Mouse (Mus musculus): Measurements from ENCODE around the gene Foxn3. TPM values are rescaled to one million over a fixed set of nuclear protein-coding genes. Genes with fewer than 3 reads are reported as not detected.

The Foxn3 gene
- polyA plus RNA-seq, 1 experiment from 2014 or later = 86.3 TPM

DNA sequence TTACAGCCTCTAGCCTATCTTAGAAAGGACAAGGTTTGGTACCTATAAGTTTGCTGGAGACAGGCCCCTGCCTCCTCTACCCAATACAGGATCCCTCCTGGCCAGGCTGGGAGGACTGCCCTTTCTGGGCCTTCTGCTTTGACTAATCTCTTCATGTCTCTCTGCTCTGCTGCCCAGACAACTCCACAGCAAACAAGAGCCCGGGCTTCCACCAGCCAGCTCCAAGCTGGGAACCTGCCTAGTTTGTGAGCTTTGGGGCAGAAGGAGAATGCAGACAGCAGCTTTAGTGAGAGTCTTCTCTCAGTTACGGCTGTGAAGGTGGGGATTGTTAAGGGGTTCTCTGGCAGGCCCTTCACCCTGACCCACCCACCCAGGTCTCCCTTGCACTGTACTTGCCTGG is 330.0 kb downstream of the Foxn3 start:
- Histone ChIP-seq H3K9me3 (ENCODE audit: control insufficient read depth, low read length) (no peaks in the 10 kb centered on the region), H3K4me3 (ENCODE audit: low read depth, low read length) (no peak overlapping the region)
- 58% methylated on average over 2 of the region's 2 CpGs for WGBS

DNA sequence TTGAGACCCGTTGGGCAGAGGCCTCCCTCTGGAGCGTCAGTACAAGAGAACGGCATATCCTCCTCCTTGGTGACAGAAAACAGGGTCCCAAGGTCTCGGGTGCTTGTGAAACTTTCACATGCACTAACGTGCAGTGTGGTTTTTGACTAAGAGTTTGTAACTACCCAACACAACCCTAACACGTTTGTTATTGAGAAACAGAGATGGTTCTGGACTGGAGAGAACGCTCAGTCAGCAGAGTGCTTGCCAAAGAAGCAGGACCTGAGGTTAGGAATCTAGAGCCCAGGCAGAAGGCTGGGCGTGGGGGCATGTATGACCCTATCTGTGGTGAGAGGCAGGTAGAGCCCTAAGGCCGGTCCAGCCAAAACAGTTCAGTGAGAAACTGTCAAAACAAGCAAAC is 330.9 kb downstream of the Foxn3 start:
- no peak overlapping the region for H3K27ac ChIP-seq (replicated peaks; ENCODE audit: low read depth, low read length)
- no peak overlapping the region for H3K4me3 ChIP-seq (ENCODE audit: low read depth, low read length)
- H3K9me3 ChIP-seq (ENCODE audit: control insufficient read depth, low read length) = no peaks in the 10 kb centered on the region
- H3K36me3 ChIP-seq (ENCODE audit: control insufficient read depth, insufficient read depth, low read length) = no peaks in the 10 kb centered on the region
- 76% methylated on average over 9 of the region's 9 CpGs for WGBS
- ATAC-seq (ENCODE audit: low read depth) (no peak), DNase-seq (ENCODE audit: low spot score) (no peak)
- H3K9ac ChIP-seq (ENCODE audit: low read depth, low read length) = no peak overlapping the region
- peaks cover 20% of the 10 kb centered on the region for H3K4me1 ChIP-seq (ENCODE audit: control insufficient read depth, insufficient read depth, low read length)
- H3K4me2 ChIP-seq (ENCODE audit: low read depth, low read length) = no peak overlapping the region
- H3K27me3 ChIP-seq (replicated peaks; ENCODE audit: control insufficient read depth, insufficient read depth, low read length) = no peaks in the 10 kb centered on the region

More for the DNA sequence above, 330.0 kb downstream of the Foxn3 start:
- H3K4me1 ChIP-seq (ENCODE audit: control insufficient read depth, insufficient read depth, low read length) = peaks cover 27% of the 10 kb centered on the region
- DNase-seq (ENCODE audit: low spot score) (no peak), ATAC-seq (ENCODE audit: low read depth) (no peak)
- H3K27me3 ChIP-seq (replicated peaks; ENCODE audit: control insufficient read depth, insufficient read depth, low read length) = no peaks in the 10 kb centered on the region
- H3K4me2 ChIP-seq (ENCODE audit: low read depth, low read length) = no peak overlapping the region
- no peak overlapping the region for H3K27ac ChIP-seq (replicated peaks; ENCODE audit: low read depth, low read length)
- H3K9ac ChIP-seq (ENCODE audit: low read depth, low read length) = no peak overlapping the region
- no peaks in the 10 kb centered on the region for H3K36me3 ChIP-seq (ENCODE audit: control insufficient read depth, insufficient read depth, low read length)

DNA sequence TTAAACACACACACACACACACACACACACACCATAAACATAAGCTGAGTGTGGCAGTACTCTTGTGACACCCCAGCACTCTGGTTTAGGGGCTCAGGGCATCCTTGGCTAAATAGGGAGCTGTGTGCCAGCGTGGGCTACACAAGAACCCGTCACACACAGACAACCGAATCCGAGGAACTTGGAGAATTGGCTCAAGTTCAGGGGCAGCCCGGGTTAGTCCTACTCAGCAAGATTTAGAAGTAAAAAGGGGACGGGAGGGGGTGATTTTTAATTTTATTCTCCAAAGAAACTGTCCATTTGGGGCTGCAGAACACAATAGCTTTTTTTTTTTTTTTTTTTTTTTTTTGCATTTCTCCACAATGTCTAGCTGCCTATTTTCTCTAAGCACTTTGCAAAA is 332.1 kb downstream of the Foxn3 start:
- Histone ChIP-seq H3K36me3 (ENCODE audit: control insufficient read depth, insufficient read depth, low read length) (no peaks in the 10 kb centered on the region), H3K27me3 (replicated peaks; ENCODE audit: control insufficient read depth, insufficient read depth, low read length) (no peaks in the 10 kb centered on the region), H3K9me3 (ENCODE audit: control insufficient read depth, low read length) (no peaks in the 10 kb centered on the region), H3K4me3 (ENCODE audit: low read depth, low read length) (no peak overlapping the region), H3K9ac (ENCODE audit: low read depth, low read length) (no peak overlapping the region), H3K27ac (replicated peaks; ENCODE audit: low read depth, low read length) (no peak overlapping the region), H3K4me2 (ENCODE audit: low read depth, low read length) (no peak overlapping the region), H3K4me1 (ENCODE audit: control insufficient read depth, insufficient read depth, low read length) (peaks cover 18% of the 10 kb centered on the region)
- ATAC-seq (ENCODE audit: low read depth) (no peak), DNase-seq (ENCODE audit: low spot score) (no peak)
- 55% methylated on average over 6 of the region's 6 CpGs for WGBS

DNA sequence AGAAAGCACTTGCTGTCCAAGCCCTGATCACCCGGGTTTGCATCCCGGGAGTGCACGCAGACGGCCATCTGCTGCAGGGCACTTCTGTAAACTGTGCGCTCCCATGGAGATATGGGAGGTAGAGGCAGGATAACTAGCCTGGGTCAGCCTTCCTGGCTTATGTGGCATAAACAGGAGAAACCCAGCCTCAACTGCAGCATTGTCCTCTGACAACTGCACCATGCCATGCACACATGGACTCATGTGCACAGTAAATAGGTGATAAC is 332.7 kb downstream of the Foxn3 start:
- peaks cover 21% of the 10 kb centered on the region for H3K4me1 ChIP-seq (ENCODE audit: control insufficient read depth, insufficient read depth, low read length)
- 72% methylated on average over 5 of the region's 5 CpGs for WGBS
- no peak for DNase-seq (ENCODE audit: low spot score)

DNA sequence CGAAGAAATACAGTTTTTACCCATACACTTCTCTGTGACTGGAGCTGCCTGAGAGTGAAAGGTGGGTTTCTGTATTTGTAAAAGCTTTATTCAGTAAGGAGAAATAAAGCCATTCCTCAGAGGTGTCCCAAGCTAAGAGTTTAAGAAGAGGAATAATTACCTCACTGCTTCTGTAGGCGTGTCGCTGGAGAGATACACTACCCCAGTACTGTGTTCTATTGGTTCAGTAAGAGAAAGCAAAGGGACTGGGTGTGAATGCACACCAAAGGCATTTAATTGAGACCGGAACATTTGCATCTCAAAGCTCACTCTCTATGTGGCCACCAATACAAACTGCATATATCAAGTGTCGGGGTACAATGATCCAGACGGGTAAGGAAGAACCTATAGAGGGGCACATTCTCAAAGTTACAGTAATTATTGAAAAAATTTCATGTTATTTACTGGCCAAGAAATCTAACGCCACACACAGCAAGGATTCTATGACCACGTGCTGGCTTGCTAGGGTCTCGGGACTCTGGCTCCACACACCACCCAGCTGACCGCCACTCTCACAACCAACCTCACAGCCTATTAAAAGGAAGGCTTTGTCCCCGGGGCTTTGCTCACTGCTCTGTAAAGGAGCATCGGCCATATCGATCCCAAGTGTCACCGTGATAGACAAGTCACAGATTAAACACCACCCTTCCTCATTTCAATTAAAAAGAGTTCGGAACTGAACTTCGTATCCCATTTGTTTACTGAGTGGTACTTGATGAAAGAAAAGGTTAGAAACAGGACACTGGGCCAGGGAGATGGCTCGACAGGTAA is 333.2 kb downstream of the Foxn3 start:
- no peak for DNase-seq (ENCODE audit: low spot score)
- Histone ChIP-seq H3K4me2 (ENCODE audit: low read depth, low read length) (no peak overlapping the region), H3K4me3 (ENCODE audit: low read depth, low read length) (no peak overlapping the region), H3K9me3 (ENCODE audit: control insufficient read depth, low read length) (no peaks in the 10 kb centered on the region), H3K4me1 (ENCODE audit: control insufficient read depth, insufficient read depth, low read length) (peaks cover 23% of the 10 kb centered on the region), H3K27me3 (replicated peaks; ENCODE audit: control insufficient read depth, insufficient read depth, low read length) (no peaks in the 10 kb centered on the region), H3K9ac (ENCODE audit: low read depth, low read length) (no peak overlapping the region), H3K27ac (replicated peaks; ENCODE audit: low read depth, low read length) (no peak overlapping the region), H3K36me3 (ENCODE audit: control insufficient read depth, insufficient read depth, low read length) (no peaks in the 10 kb centered on the region)
- no peak for ATAC-seq (ENCODE audit: low read depth)
- 53% methylated on average over 17 of the region's 17 CpGs for WGBS

More for the DNA sequence above, 332.7 kb downstream of the Foxn3 start:
- Histone ChIP-seq H3K27ac (replicated peaks; ENCODE audit: low read depth, low read length) (no peak overlapping the region), H3K9me3 (ENCODE audit: control insufficient read depth, low read length) (no peaks in the 10 kb centered on the region), H3K9ac (ENCODE audit: low read depth, low read length) (no peak overlapping the region), H3K27me3 (replicated peaks; ENCODE audit: control insufficient read depth, insufficient read depth, low read length) (no peaks in the 10 kb centered on the region), H3K4me2 (ENCODE audit: low read depth, low read length) (no peak overlapping the region), H3K4me3 (ENCODE audit: low read depth, low read length) (no peak overlapping the region), H3K36me3 (ENCODE audit: control insufficient read depth, insufficient read depth, low read length) (no peaks in the 10 kb centered on the region)
- ATAC-seq (ENCODE audit: low read depth) = no peak

DNA sequence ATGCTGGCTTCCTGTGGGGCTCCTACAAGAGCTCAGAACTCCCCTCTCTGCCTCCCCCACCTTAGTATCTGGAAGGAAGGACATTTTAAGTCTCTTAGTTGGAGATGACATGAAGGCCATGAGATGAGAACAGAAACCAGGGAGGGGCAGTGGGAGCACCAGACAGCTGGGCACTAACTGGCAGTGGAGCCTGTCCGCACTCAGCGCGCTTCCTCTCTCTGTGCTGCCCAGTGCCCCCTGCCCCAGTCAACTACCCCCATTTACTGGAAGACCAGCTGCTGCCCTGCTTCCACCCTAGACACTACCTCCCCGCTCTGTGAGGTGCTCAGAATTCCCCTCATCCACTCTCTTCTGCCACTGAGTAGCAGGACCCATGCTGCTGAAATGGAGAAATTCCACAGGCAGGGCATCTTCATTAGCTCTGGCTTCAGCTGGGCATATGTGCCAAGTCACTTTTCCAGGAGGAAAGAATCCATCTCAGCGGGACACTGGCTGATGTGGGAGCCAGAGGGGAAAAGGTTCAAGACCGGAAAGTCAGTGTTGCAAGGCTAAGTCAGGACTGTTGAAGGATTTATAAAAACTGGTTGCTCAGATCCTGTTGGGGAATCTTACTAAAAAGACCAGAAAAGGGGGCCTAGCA is 335.9 kb downstream of the Foxn3 start:
- ATAC-seq (ENCODE audit: low read depth) (no peak), DNase-seq (ENCODE audit: low spot score) (no peak)
- Histone ChIP-seq H3K27ac (replicated peaks; ENCODE audit: low read depth, low read length) (no peak overlapping the region), H3K4me3 (ENCODE audit: low read depth, low read length) (no peak overlapping the region), H3K27me3 (replicated peaks; ENCODE audit: control insufficient read depth, insufficient read depth, low read length) (no peaks in the 10 kb centered on the region), H3K4me1 (ENCODE audit: control insufficient read depth, insufficient read depth, low read length) (peaks cover 24% of the 10 kb centered on the region), H3K9me3 (ENCODE audit: control insufficient read depth, low read length) (no peaks in the 10 kb centered on the region), H3K36me3 (ENCODE audit: control insufficient read depth, insufficient read depth, low read length) (no peaks in the 10 kb centered on the region), H3K9ac (ENCODE audit: low read depth, low read length) (no peak overlapping the region), H3K4me2 (ENCODE audit: low read depth, low read length) (no peak overlapping the region)
- WGBS = 82% methylated on average over 6 of the region's 6 CpGs

DNA sequence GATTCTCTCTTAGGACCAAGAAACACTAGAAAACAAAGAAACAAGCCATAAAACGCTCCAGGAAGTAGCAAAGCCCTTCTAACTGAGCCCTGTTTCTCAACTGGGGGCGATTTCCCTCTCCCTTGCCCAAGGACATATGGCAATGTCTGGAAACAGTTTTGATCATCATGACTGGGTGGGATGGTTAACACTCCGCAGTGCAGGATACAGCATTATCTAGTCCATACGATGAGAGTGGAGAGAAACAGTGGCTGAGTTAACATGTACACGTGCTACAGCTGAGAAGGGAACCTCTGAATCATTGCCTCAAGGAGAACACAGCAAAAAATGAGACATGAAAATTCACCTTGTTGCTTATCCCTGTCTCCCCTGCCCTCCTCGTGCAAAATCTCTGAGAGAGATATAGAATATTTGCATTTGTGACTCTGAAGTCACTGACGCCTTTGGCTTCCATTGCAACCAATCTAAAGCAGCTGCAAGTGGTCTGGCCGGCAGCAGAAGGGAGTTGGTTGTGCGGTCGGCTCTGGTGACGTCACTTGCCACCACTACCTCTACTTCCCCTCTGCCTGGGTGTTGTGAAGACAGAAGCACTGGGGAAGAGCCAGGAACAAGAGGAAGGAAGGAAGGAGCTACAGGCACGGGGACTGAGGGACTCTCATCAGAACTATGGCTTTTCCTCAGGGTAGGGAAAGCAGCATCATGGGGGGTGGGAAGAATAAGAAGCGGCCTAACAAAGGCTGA is 338.3 kb downstream of the Foxn3 start:
- ATAC-seq (ENCODE audit: low read depth) (no peak), DNase-seq (ENCODE audit: low spot score) (no peak)
- Histone ChIP-seq H3K9ac (ENCODE audit: low read depth, low read length) (no peak overlapping the region), H3K4me1 (ENCODE audit: control insufficient read depth, insufficient read depth, low read length) (peaks cover 24% of the 10 kb centered on the region), H3K27me3 (replicated peaks; ENCODE audit: control insufficient read depth, insufficient read depth, low read length) (no peaks in the 10 kb centered on the region), H3K27ac (replicated peaks; ENCODE audit: low read depth, low read length) (no peak overlapping the region), H3K36me3 (ENCODE audit: control insufficient read depth, insufficient read depth, low read length) (no peaks in the 10 kb centered on the region), H3K9me3 (ENCODE audit: control insufficient read depth, low read length) (no peaks in the 10 kb centered on the region), H3K4me3 (ENCODE audit: low read depth, low read length) (no peak overlapping the region), H3K4me2 (ENCODE audit: low read depth, low read length) (no peak overlapping the region)
- 46% methylated on average over 13 of the region's 13 CpGs for WGBS

DNA sequence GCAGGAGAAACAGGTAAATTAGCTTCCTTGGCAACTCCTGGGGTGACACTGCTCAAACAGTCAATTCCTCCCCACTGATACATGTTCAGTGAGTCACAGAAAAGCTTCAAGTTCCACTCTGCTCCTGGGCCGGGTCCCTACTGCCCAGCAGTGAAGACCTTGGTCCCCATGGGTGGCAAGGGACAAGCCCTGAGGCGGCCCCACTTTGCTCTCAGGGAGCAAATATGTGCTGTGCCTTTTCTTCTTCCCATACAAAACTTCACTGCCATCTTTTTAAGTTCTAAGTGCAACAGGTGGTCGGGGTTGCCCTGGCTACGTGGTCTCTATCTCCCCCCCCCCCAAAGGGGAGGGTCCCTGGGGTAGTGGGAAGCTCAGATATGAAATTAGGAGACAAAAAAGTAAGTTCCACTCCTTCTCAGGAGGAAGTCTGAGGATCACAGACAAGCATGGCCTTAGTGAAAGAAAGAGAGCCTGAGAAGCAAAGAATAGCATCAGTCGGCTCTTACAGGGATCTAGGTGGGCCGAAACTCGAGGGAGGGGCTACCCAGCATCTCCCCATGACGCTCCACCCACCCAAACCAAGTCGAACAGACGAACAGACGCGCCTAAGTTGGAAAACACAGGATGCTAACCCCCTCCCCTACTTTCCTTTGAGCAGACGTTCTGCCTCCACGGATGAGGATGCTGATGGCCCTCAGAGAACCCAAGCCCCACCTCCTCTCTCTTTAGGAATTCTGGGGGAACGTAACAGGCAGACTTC is 342.1 kb downstream of the Foxn3 start:
- Histone ChIP-seq H3K27ac (replicated peaks; ENCODE audit: low read depth, low read length) (no peak overlapping the region), H3K4me1 (ENCODE audit: control insufficient read depth, insufficient read depth, low read length) (peaks cover 33% of the 10 kb centered on the region), H3K9me3 (ENCODE audit: control insufficient read depth, low read length) (no peaks in the 10 kb centered on the region), H3K4me3 (ENCODE audit: low read depth, low read length) (no peak overlapping the region), H3K27me3 (replicated peaks; ENCODE audit: control insufficient read depth, insufficient read depth, low read length) (no peaks in the 10 kb centered on the region), H3K4me2 (ENCODE audit: low read depth, low read length) (no peak overlapping the region), H3K36me3 (ENCODE audit: control insufficient read depth, insufficient read depth, low read length) (no peaks in the 10 kb centered on the region), H3K9ac (ENCODE audit: low read depth, low read length) (no peak overlapping the region)
- 51% methylated on average over 15 of the region's 15 CpGs for WGBS
- ATAC-seq (ENCODE audit: low read depth) = no peak
- DNase-seq (ENCODE audit: low spot score) = no peak

Data from embryonic facial prominence, embryonic 14.5 days (tissue).